Mouse (Mus musculus) hindbrain, embryonic 12.5 days (tissue): ENCODE measurements at regions not wholly inside any gene's neighbourhood (a gene's known extent, or its start where the extent isn't known, plus 50 kb on each side); places are given as distances from the start of the nearest gene placed in this dataset.
"Not testable (repeated sequence)": the region's sequence is repeated elsewhere in the genome, so short reads cannot be mapped to it uniquely, and the experiment has no call there.

Source experiments
- ATAC-seq: fragments of 200-750 bp; cut with Nextera tagmentation; 2 replicates; pipeline ENCODE4 v1.8.0; 2017; ENCODE audit warnings: moderate TSS enrichment; ENCODE audit not compliant: low FRiP score
- H3K27ac ChIP-seq: fragments of 300-500 bp; sonication (generic); 2 replicates; pipeline ENCODE4 v1.5.1; 2016; ENCODE audit warnings: mild to moderate bottlenecking
- H3K27me3 ChIP-seq: fragments of 300-500 bp; sonication (generic); 2 replicates; pipeline ENCODE4 v1.6.1; 2016; ENCODE audit warnings: mild to moderate bottlenecking
- H3K36me3 ChIP-seq: fragments of 300-500 bp; sonication (generic); 2 replicates; pipeline ENCODE4 v1.6.1; 2016; ENCODE audit warnings: mild to moderate bottlenecking
- H3K4me1 ChIP-seq: fragments of 300-500 bp; sonication (generic); 2 replicates; pipeline ENCODE4 v1.6.1; 2016
- H3K4me2 ChIP-seq: fragments of 300-500 bp; sonication (generic); replicated peaks from 2 replicates; pipeline ENCODE4 v1.6.1; 2016; ENCODE audit warnings: mild to moderate bottlenecking
- H3K4me3 ChIP-seq: fragments of 300-500 bp; sonication (generic); 2 replicates; pipeline ENCODE4 v1.5.1; 2016; ENCODE audit warnings: mild to moderate bottlenecking
- H3K9ac ChIP-seq: fragments of 300-500 bp; sonication (generic); 2 replicates; pipeline ENCODE4 v1.6.1; 2016; ENCODE audit warnings: mild to moderate bottlenecking, moderate library complexity
- H3K9me3 ChIP-seq: fragments of 300-500 bp; sonication (generic); replicated peaks from 2 replicates; pipeline ENCODE4 v1.6.1; 2016; ENCODE audit warnings: mild to moderate bottlenecking
- WGBS: fragments of 180-500 bp; shearing (Covaris S2); methylation state at CpG from one replicate; pipeline ENCODE4 v1.1.7; 2016; 5-methylcytosine and 5-hydroxymethylcytosine counted together

GRCm38 (mm10) chr4:67141896-67142295, 314.5 kb downstream of the Tlr4 start:
- Histone ChIP-seq H3K27me3 (no peaks in the 10 kb centered on the region), H3K27ac (no peak overlapping the region), H3K4me1 (no peaks in the 10 kb centered on the region), H3K4me3 (no peak overlapping the region), H3K4me2 (no peak overlapping the region), H3K36me3 (no peaks in the 10 kb centered on the region), H3K9me3 (no peaks in the 10 kb centered on the region), H3K9ac (no peak overlapping the region)
- ATAC-seq: no peak
- WGBS: 95% methylated on average over 2 of the region's 2 CpGs

- H3K27me3 ChIP-seq: no peaks in the 10 kb centered on the region
- H3K27ac ChIP-seq: no peak overlapping the region
- WGBS: 49% methylated on average over 2 of the region's 2 CpGs
- no peak overlapping the region for H3K4me2 ChIP-seq
- H3K36me3 ChIP-seq: no peaks in the 10 kb centered on the region
- H3K4me1 ChIP-seq: no peaks in the 10 kb centered on the region
- H3K4me3 ChIP-seq: no peak overlapping the region
- no peaks in the 10 kb centered on the region for H3K9me3 ChIP-seq
- ATAC-seq: no peak
- H3K9ac ChIP-seq: no peak overlapping the region
Observed at GRCm38 (mm10) chr4:67148521-67148920, 321.1 kb downstream of the Tlr4 start.

- Histone ChIP-seq H3K9ac (no peak overlapping the region), H3K9me3 (no peaks in the 10 kb centered on the region), H3K4me3 (no peak overlapping the region), H3K27ac (no peak overlapping the region), H3K36me3 (no peaks in the 10 kb centered on the region), H3K27me3 (no peaks in the 10 kb centered on the region), H3K4me1 (no peaks in the 10 kb centered on the region), H3K4me2 (no peak overlapping the region)
- no peak for ATAC-seq
- 86% methylated on average over 3 of the region's 3 CpGs for WGBS
Observed at GRCm38 (mm10) chr4:67162673-67163072, 335.3 kb downstream of the Tlr4 start.

- Histone ChIP-seq H3K27ac (no peak overlapping the region), H3K27me3 (no peaks in the 10 kb centered on the region), H3K9me3 (no peaks in the 10 kb centered on the region), H3K9ac (no peak overlapping the region), H3K36me3 (no peaks in the 10 kb centered on the region), H3K4me1 (no peaks in the 10 kb centered on the region), H3K4me3 (no peak overlapping the region), H3K4me2 (no peak overlapping the region)
- 80% methylated on average over 5 of the region's 5 CpGs for WGBS
- no peak for ATAC-seq
Observed at GRCm38 (mm10) chr4:67167720-67168119, 340.3 kb downstream of the Tlr4 start.

GRCm38 (mm10) chr4:67187725-67188510, 360.5 kb downstream of the Tlr4 start:
- Histone ChIP-seq H3K4me3 (no peak overlapping the region), H3K9ac (no peak overlapping the region), H3K4me1 (no peaks in the 10 kb centered on the region), H3K36me3 (no peaks in the 10 kb centered on the region), H3K27ac (no peak overlapping the region), H3K9me3 (no peaks in the 10 kb centered on the region), H3K27me3 (no peaks in the 10 kb centered on the region), H3K4me2 (no peak overlapping the region)
- 68% methylated on average over 2 of the region's 2 CpGs for WGBS
- peak; percentile 73 for ATAC-seq

- Histone ChIP-seq H3K36me3 (no peaks in the 10 kb centered on the region), H3K27ac (no peak overlapping the region), H3K9me3 (no peaks in the 10 kb centered on the region), H3K4me3 (no peak overlapping the region), H3K9ac (no peak overlapping the region), H3K27me3 (no peaks in the 10 kb centered on the region), H3K4me2 (no peak overlapping the region), H3K4me1 (no peaks in the 10 kb centered on the region)
- no peak for ATAC-seq
Observed at GRCm38 (mm10) chr4:67190536-67190935, 363.2 kb downstream of the Tlr4 start.

GRCm38 (mm10) chr4:67194425-67194824, 367.0 kb downstream of the Tlr4 start:
- 86% methylated on average over 4 of the region's 4 CpGs for WGBS
- Histone ChIP-seq H3K4me3 (no peak overlapping the region), H3K4me1 (no peaks in the 10 kb centered on the region), H3K36me3 (no peaks in the 10 kb centered on the region), H3K27me3 (no peaks in the 10 kb centered on the region), H3K9ac (no peak overlapping the region), H3K9me3 (no peaks in the 10 kb centered on the region), H3K4me2 (no peak overlapping the region), H3K27ac (no peak overlapping the region)
- ATAC-seq: no peak

GRCm38 (mm10) chr4:67196907-67197306, 369.5 kb downstream of the Tlr4 start:
- no peak overlapping the region for H3K27ac ChIP-seq
- H3K4me3 ChIP-seq: no peak overlapping the region
- H3K4me2 ChIP-seq: no peak overlapping the region
- no peak for ATAC-seq
- H3K36me3 ChIP-seq: no peaks in the 10 kb centered on the region
- H3K9me3 ChIP-seq: no peaks in the 10 kb centered on the region
- no peak overlapping the region for H3K9ac ChIP-seq
- H3K27me3 ChIP-seq: no peaks in the 10 kb centered on the region
- WGBS: 86% methylated on average over 5 of the region's 5 CpGs
- H3K4me1 ChIP-seq: no peaks in the 10 kb centered on the region

- not testable (repeated sequence) for ATAC-seq
Observed at GRCm38 (mm10) chr4:67208406-67208805, 381.0 kb downstream of the Tlr4 start.

GRCm38 (mm10) chr4:67213363-67213762, 386.0 kb downstream of the Tlr4 start:
- no peak for ATAC-seq
- H3K9me3 ChIP-seq: no peaks in the 10 kb centered on the region
- H3K9ac ChIP-seq: no peak overlapping the region
- H3K36me3 ChIP-seq: no peaks in the 10 kb centered on the region
- no peak overlapping the region for H3K27ac ChIP-seq
- 81% methylated on average over 1 of the region's 1 CpGs for WGBS
- H3K4me2 ChIP-seq: no peak overlapping the region
- no peak overlapping the region for H3K4me3 ChIP-seq
- H3K4me1 ChIP-seq: no peaks in the 10 kb centered on the region
- no peaks in the 10 kb centered on the region for H3K27me3 ChIP-seq

More at GRCm38 (mm10) chr4:67208406-67208805, 381.0 kb downstream of the Tlr4 start:
- not testable (repeated sequence) for H3K36me3 ChIP-seq, H3K4me3 ChIP-seq, H3K9ac ChIP-seq, H3K4me2 ChIP-seq, H3K27me3 ChIP-seq, H3K4me1 ChIP-seq, H3K9me3 ChIP-seq, H3K27ac ChIP-seq

GRCm38 (mm10) chr4:67224533-67224932, 397.1 kb downstream of the Tlr4 start:
- Histone ChIP-seq H3K9ac (no peak overlapping the region), H3K9me3 (no peaks in the 10 kb centered on the region)
- no peak for ATAC-seq

GRCm38 (mm10) chr4:67229214-67229613, 401.8 kb downstream of the Tlr4 start:
- ATAC-seq: no peak
- no peaks in the 10 kb centered on the region for H3K9me3 ChIP-seq
- 76% methylated on average over 3 of the region's 3 CpGs for WGBS
- H3K9ac ChIP-seq: no peak overlapping the region
- no peak overlapping the region for H3K27ac ChIP-seq
- no peak overlapping the region for H3K4me3 ChIP-seq
- H3K36me3 ChIP-seq: no peaks in the 10 kb centered on the region
- H3K4me2 ChIP-seq: no peak overlapping the region
- H3K27me3 ChIP-seq: no peaks in the 10 kb centered on the region
- no peaks in the 10 kb centered on the region for H3K4me1 ChIP-seq

More at GRCm38 (mm10) chr4:67224533-67224932, 397.1 kb downstream of the Tlr4 start:
- Histone ChIP-seq H3K27ac (no peak overlapping the region), H3K4me1 (no peaks in the 10 kb centered on the region), H3K4me2 (no peak overlapping the region), H3K36me3 (no peaks in the 10 kb centered on the region), H3K4me3 (no peak overlapping the region), H3K27me3 (no peaks in the 10 kb centered on the region)

GRCm38 (mm10) chr4:67273553-67273952, 446.2 kb downstream of the Tlr4 start:
- WGBS: 83% methylated on average over 4 of the region's 4 CpGs
- no peak overlapping the region for H3K4me3 ChIP-seq
- no peak for ATAC-seq

More at GRCm38 (mm10) chr4:67273553-67273952, 446.2 kb downstream of the Tlr4 start:
- Histone ChIP-seq H3K27ac (no peak overlapping the region), H3K4me2 (no peak overlapping the region), H3K9ac (no peak overlapping the region), H3K36me3 (no peaks in the 10 kb centered on the region), H3K9me3 (no peaks in the 10 kb centered on the region), H3K27me3 (no peaks in the 10 kb centered on the region), H3K4me1 (no peaks in the 10 kb centered on the region)
